Comparison of ENCODE assay signal across 8 mouse cellular contexts in the genomic region with DNA sequence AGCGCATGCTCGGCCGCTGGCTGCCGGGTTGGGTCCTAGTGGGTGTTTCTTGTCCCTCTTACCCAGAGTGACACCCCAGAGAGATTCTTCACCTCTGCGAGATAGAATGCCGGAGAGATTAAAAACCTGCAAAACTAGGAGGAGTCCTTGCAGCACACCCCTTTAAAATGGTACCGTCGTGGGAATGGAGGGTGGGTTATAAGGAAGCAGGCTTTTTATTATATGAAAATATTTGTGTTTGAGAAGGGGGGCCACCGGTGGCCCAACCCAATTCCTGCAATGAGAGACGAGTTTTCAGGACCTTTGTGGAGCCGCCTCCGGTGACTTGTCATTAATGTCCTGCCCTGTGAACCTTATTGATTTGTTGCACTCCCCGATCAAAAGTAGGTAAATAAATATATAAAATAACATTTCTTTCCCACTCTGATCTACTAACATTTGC. TPM values are rescaled to one million over a fixed set of nuclear protein-coding genes. Genes with fewer than 3 reads are reported as not detected.
DNase-seq lines count a peak whose midpoint lies in the region; ATAC-seq and TF ChIP-seq lines count a peak whose summit lies in the region.

A gene (minus strand): TSS at position 172 of the 442 bp plus-strand sequence.

- intact Hi-C loops in left cerebral cortex, postnatal 36 days (cut with DNase I): loop anchor here (5.0 kb wide), 1 partner anchor 95 kb away; a partner anchor contains a TSS

- under 1% methylated on average over 13 of the region's 13 CpGs for WGBS in lung, postnatal 0 days
- under 1% methylated on average over 13 of the region's 13 CpGs for WGBS in embryonic facial prominence, embryonic 14.5 days
- under 1% methylated on average over 13 of the region's 13 CpGs for WGBS in heart, postnatal 0 days
- 3% methylated on average over 13 of the region's 13 CpGs for WGBS in olfactory bulb, adult 2 months

- H3K4me3 ChIP-seq in lung, postnatal 0 days (ENCODE audit: low read depth, low read length): peak within 1 kb of the TSS; percentile 69
- peak within 1 kb of the TSS; percentile 88 for H3K4me3 ChIP-seq in embryonic facial prominence, embryonic 14.5 days (ENCODE audit: low read depth, low read length)
- peak within 1 kb of the TSS; percentile 81 for H3K4me3 ChIP-seq in heart, postnatal 0 days (ENCODE audit: low read depth, low read length)
- H3K4me3 ChIP-seq in olfactory bulb, adult 2 months (ENCODE audit: insufficient read depth, low read depth, low read length): peak within 1 kb of the TSS; percentile 68

- peak; percentile 39 for ATAC-seq in lung, postnatal 0 days
- ATAC-seq in embryonic facial prominence, embryonic 14.5 days (ENCODE audit: low read depth): no peak
- ATAC-seq in heart, postnatal 0 days (ENCODE audit: insufficient read depth, low read depth): 0 out of 2 replicates have a peak, but pooled peaks have one; percentile 5

- TF ChIP-seq EP300 in lung, postnatal 0 days (IDR thresholded peaks at IDR 0.05): no peak
- TF ChIP-seq EP300 in heart, postnatal 0 days (IDR thresholded peaks at IDR 0.05; ENCODE audit: low read depth): no peak

- no peak for DNase-seq in lung, postnatal 0 days (ENCODE audit: low spot score)
- no peak for DNase-seq in lung, adult 18-20 months
- no peak for DNase-seq in embryonic facial prominence, embryonic 14.5 days (ENCODE audit: low spot score)
- DNase-seq in heart, postnatal 0 days (ENCODE audit: low spot score): no peak
- no peak for DNase-seq in left cerebral cortex, postnatal 36 days (ENCODE audit: low spot score in 2 of 2)
- DNase-seq in ovary, postnatal 14 days (ENCODE audit: low spot score): no peak
- no peak for DNase-seq in spleen, postnatal 14 days (ENCODE audit: low spot score in 2 of 2)

- H3K27ac ChIP-seq in lung, postnatal 0 days (ENCODE audit: low read length): peak within 1 kb of the TSS; percentile 89
- peak within 1 kb of the TSS; percentile 80 for H3K27ac ChIP-seq in embryonic facial prominence, embryonic 14.5 days (replicated peaks; ENCODE audit: low read depth, low read length)
- H3K27ac ChIP-seq in heart, postnatal 0 days (ENCODE audit: low read depth): peak within 1 kb of the TSS; percentile 92
- H3K27ac ChIP-seq in olfactory bulb, adult 2 months (ENCODE audit: insufficient read depth, low read depth, low read length): no peak within 1 kb of the TSS

- H3K36me3 ChIP-seq in lung, postnatal 0 days (ENCODE audit: insufficient read depth, low read length): no peaks in the 10 kb centered on the region
- no peaks in the 10 kb centered on the region for H3K36me3 ChIP-seq in embryonic facial prominence, embryonic 14.5 days (ENCODE audit: control insufficient read depth, insufficient read depth, low read length)
- H3K36me3 ChIP-seq in heart, postnatal 0 days (replicated peaks; ENCODE audit: control insufficient read depth, insufficient read depth, low read length): peaks cover 13% of the 10 kb centered on the region

- H3K4me2 ChIP-seq in lung, postnatal 0 days (replicated peaks; ENCODE audit: low read depth, low read length): peak within 1 kb of the TSS; percentile 83
- H3K4me2 ChIP-seq in embryonic facial prominence, embryonic 14.5 days (ENCODE audit: low read depth, low read length): peak within 1 kb of the TSS; percentile 62
- H3K4me2 ChIP-seq in heart, postnatal 0 days (ENCODE audit: low read depth, low read length): peak within 1 kb of the TSS; percentile 88

- peak within 1 kb of the TSS; percentile 54 for H3K9ac ChIP-seq in lung, postnatal 0 days (replicated peaks; ENCODE audit: low read depth)
- H3K9ac ChIP-seq in embryonic facial prominence, embryonic 14.5 days (ENCODE audit: low read depth, low read length): peak within 1 kb of the TSS; percentile 81
- H3K9ac ChIP-seq in heart, postnatal 0 days (replicated peaks; ENCODE audit: low read depth, low read length): peak within 1 kb of the TSS; percentile 79

- peaks cover 4% of the 10 kb centered on the region; the same call in 1 of the 2 replicates for H3K4me1 ChIP-seq in lung, postnatal 0 days (ENCODE audit: insufficient read depth, low read depth, low read length)
- no peaks in the 10 kb centered on the region; the same call in 1 of the 2 replicates for H3K4me1 ChIP-seq in embryonic facial prominence, embryonic 14.5 days (ENCODE audit: control insufficient read depth, insufficient read depth, low read length)
- H3K4me1 ChIP-seq in heart, postnatal 0 days (ENCODE audit: control insufficient read depth, insufficient read depth): peaks cover 9% of the 10 kb centered on the region; the same call in 1 of the 2 replicates
- H3K4me1 ChIP-seq in olfactory bulb, adult 2 months (ENCODE audit: control insufficient read depth, insufficient read depth, low read length): peaks cover 8% of the 10 kb centered on the region

- no peak for TF ChIP-seq POLR2A in olfactory bulb, adult 2 months (IDR thresholded peaks at IDR 0.05; ENCODE audit: insufficient read depth, low read depth, low read length)

- H3K9me3 ChIP-seq in lung, postnatal 0 days (ENCODE audit: low read length): no peaks in the 10 kb centered on the region
- no peaks in the 10 kb centered on the region for H3K9me3 ChIP-seq in embryonic facial prominence, embryonic 14.5 days (ENCODE audit: control insufficient read depth, low read length)
- H3K9me3 ChIP-seq in heart, postnatal 0 days (replicated peaks; ENCODE audit: control insufficient read depth, low read length): no peaks in the 10 kb centered on the region

- H3K27me3 ChIP-seq in lung, postnatal 0 days (replicated peaks; ENCODE audit: insufficient read depth, low read length): no peaks in the 10 kb centered on the region
- no peaks in the 10 kb centered on the region for H3K27me3 ChIP-seq in embryonic facial prominence, embryonic 14.5 days (replicated peaks; ENCODE audit: control insufficient read depth, insufficient read depth, low read length)
- no peaks in the 10 kb centered on the region for H3K27me3 ChIP-seq in heart, postnatal 0 days (ENCODE audit: control insufficient read depth, insufficient read depth, low read length)

- TF ChIP-seq CTCF in lung, postnatal 0 days (IDR thresholded peaks at IDR 0.05): no peak
- no peak for TF ChIP-seq CTCF in heart, postnatal 0 days (IDR thresholded peaks at IDR 0.05; ENCODE audit: low read depth)
- TF ChIP-seq CTCF in olfactory bulb, adult 2 months (IDR thresholded peaks at IDR 0.05; ENCODE audit: insufficient read depth, low read depth, low read length): no peak

RNA-seq across cellular contexts. Expression of the gene that starts here (rescaled TPM):
- 84.2 and 85.5 TPM in 2 replicates for polyA plus RNA-seq in lung, postnatal 0 days (2015; fragmentation: Nextera tagmentation; extraction: Ambion mirVana)
- polyA plus RNA-seq in embryonic facial prominence, embryonic 14.5 days (2014; fragmentation: Nextera tagmentation; extraction: Ambion mirVana): 50.5 and 52.8 TPM in 2 replicates
- 32.3 and 37.4 TPM in 2 replicates for total RNA-seq in heart, postnatal 0 days (2014; rRNA removed; ENCODE audit: low replicate concordance)
- polyA plus RNA-seq in heart, postnatal 0 days (2015; fragmentation: Nextera tagmentation; extraction: Ambion mirVana): 83.6 and 95.1 TPM in 2 replicates
- total RNA-seq in left cerebral cortex, postnatal 36 days (2021): 10 to 100 TPM; 22.0 to 24.2 TPM
- not detected in 2 replicates for polyA plus RNA-seq in olfactory bulb, adult 2 months (2012; ENCODE audit: insufficient read depth, insufficient read length, low replicate concordance, missing spikeins)

Comparison
In these comparisons a context has a peak if more than half of its experiments do, and no peak if none do; other contexts are left out.
1. RNA of the gene that starts here (polyA plus RNA-seq): 84.2 to 85.5 TPM in lung, postnatal 0 days, 83.6 to 95.1 TPM in heart, postnatal 0 days and 50.5 to 52.8 TPM in embryonic facial prominence, embryonic 14.5 days; not detected in olfactory bulb, adult 2 months; every median in the first group is over 10 times any median in the second.
2. Peak in every context shown above with its lines, with median percentiles within 50 percentile points of each other: H3K4me2 ChIP-seq, H3K4me3 ChIP-seq and H3K9ac ChIP-seq.